ENCODE assay signal across 22 mouse cellular contexts in the genomic region with DNA sequence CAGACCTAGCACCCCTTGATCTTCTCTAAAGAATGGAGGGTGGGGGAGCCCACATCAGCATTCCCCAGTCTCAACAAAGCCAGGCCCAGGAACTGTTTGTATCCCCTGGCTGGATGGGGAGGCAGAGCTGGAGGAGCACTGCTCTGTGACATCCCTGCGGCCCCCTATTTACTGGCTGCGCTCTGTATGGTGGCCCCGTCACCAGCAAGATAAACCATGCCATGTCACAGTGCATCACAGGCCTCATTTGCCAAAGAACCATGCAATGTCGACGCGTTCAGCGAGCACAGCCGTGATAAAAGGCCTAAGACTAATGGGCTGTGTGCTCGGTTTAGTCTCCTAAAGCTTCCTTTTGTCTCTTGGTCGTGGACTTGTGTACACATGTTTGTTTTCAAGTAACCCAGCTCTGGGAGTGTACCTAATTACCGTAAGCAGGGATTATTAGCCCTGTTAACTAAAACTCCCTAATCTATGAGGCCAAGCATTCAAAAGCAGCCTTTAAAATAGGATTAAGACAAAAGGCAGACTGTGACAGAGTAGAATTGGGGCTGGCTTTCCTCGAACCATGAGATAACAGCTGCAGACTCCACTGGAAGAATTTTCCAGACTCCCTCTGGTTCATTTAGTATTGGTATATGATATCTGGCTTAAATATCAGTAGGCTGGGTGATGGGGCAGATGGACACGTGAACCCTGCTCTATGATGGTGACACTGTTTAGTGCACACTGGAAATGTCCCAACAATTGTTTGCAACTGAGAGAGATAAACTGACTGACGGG.
DNase-seq lines count a peak whose midpoint lies in the region; ATAC-seq and TF ChIP-seq lines count a peak whose summit lies in the region.
"Had no signal": no experiment of that assay in that cellular context is flagged by ENCODE, and none has a peak within 500 bp of the region (broad histone marks: within the 10 kb centered on the region; RNA-seq: fewer than 3 reads in every experiment).

No protein-coding gene starts in this region.

- no peak for TF ChIP-seq POLR2A in kidney, adult 2 months (IDR thresholded peaks at IDR 0.05; ENCODE audit: low read depth, low read length)

- peak; percentile 53; the same call in 1 of the 2 replicates for ATAC-seq in hindbrain, embryonic 13.5 days (ENCODE audit: low FRiP score)
- no peak for ATAC-seq in hindbrain, embryonic 11.5 days (ENCODE audit: low FRiP score)
- ATAC-seq in embryonic facial prominence, embryonic 15.5 days (ENCODE audit: insufficient number of reproducible peaks, low FRiP score, low TSS enrichment, low read depth): peak; percentile 27; the same call in 1 of the 2 replicates
- ATAC-seq in midbrain, embryonic 14.5 days (ENCODE audit: low FRiP score, low TSS enrichment): peak; percentile 53; the same call in 1 of the 2 replicates
- ATAC-seq: CD4-positive, CD25-positive, alpha-beta regulatory T cell, adult 4 months; forebrain, embryonic 13.5 days; intestine, postnatal 0 days; liver, postnatal 0 days had no signal

- 0 out of 2 replicates have a peak, but pooled peaks cover 16% of the 10 kb centered on the region for H3K27me3 ChIP-seq in hindbrain, embryonic 13.5 days
- H3K27me3 ChIP-seq in hindbrain, embryonic 11.5 days (ENCODE audit: control insufficient read depth, insufficient read depth, low read length): no peaks in the 10 kb centered on the region
- H3K27me3 ChIP-seq in embryonic facial prominence, embryonic 15.5 days: peaks cover 3% of the 10 kb centered on the region; the same call in 1 of the 2 replicates
- peaks cover 4% of the 10 kb centered on the region; the same call in 1 of the 2 replicates for H3K27me3 ChIP-seq in midbrain, embryonic 14.5 days (ENCODE audit: control insufficient read depth, insufficient read depth, low read length)
- no peaks in the 10 kb centered on the region for H3K27me3 ChIP-seq in kidney, adult 2 months (replicated peaks; ENCODE audit: control insufficient read depth, insufficient read depth, low read length)
- H3K27me3 ChIP-seq: embryonic facial prominence, embryonic 13.5 days; stomach, embryonic 15.5 days had no signal

- H3K4me2 ChIP-seq in hindbrain, embryonic 13.5 days: no peak overlapping the region
- H3K4me2 ChIP-seq in hindbrain, embryonic 11.5 days (replicated peaks; ENCODE audit: low read depth, low read length): no peak overlapping the region
- no peak overlapping the region for H3K4me2 ChIP-seq in embryonic facial prominence, embryonic 15.5 days (replicated peaks)
- no peak overlapping the region for H3K4me2 ChIP-seq in midbrain, embryonic 14.5 days (ENCODE audit: low read length)
- H3K4me2 ChIP-seq: embryonic facial prominence, embryonic 13.5 days; forebrain, embryonic 13.5 days; stomach, embryonic 15.5 days had no signal

- no peaks in the 10 kb centered on the region for H3K36me3 ChIP-seq in hindbrain, embryonic 13.5 days
- no peaks in the 10 kb centered on the region for H3K36me3 ChIP-seq in hindbrain, embryonic 11.5 days (ENCODE audit: control insufficient read depth, insufficient read depth, low read length)
- no peaks in the 10 kb centered on the region for H3K36me3 ChIP-seq in embryonic facial prominence, embryonic 15.5 days
- H3K36me3 ChIP-seq in midbrain, embryonic 14.5 days (ENCODE audit: control insufficient read depth, insufficient read depth, low read length): no peaks in the 10 kb centered on the region
- H3K36me3 ChIP-seq in kidney, adult 2 months (ENCODE audit: control insufficient read depth, insufficient read depth, low read length): no peaks in the 10 kb centered on the region
- H3K36me3 ChIP-seq: embryonic facial prominence, embryonic 13.5 days; G1E; stomach, embryonic 15.5 days had no signal

- TF ChIP-seq CTCF in kidney, adult 2 months (conservative IDR thresholded peaks at IDR 0.05; ENCODE audit: insufficient read depth, insufficient read length, low read depth, low read length): no peak

- no peak overlapping the region for H3K4me3 ChIP-seq in hindbrain, embryonic 13.5 days
- H3K4me3 ChIP-seq in hindbrain, embryonic 11.5 days (ENCODE audit: low read depth, low read length): no peak overlapping the region
- no peak overlapping the region for H3K4me3 ChIP-seq in embryonic facial prominence, embryonic 15.5 days (replicated peaks)
- H3K4me3 ChIP-seq in midbrain, embryonic 14.5 days (replicated peaks; ENCODE audit: low read depth, low read length): no peak overlapping the region
- no peak overlapping the region for H3K4me3 ChIP-seq in kidney, adult 2 months (ENCODE audit: insufficient read depth, low read depth, low read length)
- H3K4me3 ChIP-seq: embryonic facial prominence, embryonic 13.5 days; forebrain, embryonic 13.5 days; stomach, embryonic 15.5 days had no signal

- peak; percentile 40 for DNase-seq in embryo, embryonic 10 days (ENCODE audit: low spot score)
- no peak for DNase-seq in embryo, embryonic 9.5 days (ENCODE audit: extremely low spot score)
- no peak for DNase-seq in hindbrain, embryonic 11.5 days (ENCODE audit: low spot score)
- DNase-seq in midbrain, embryonic 14.5 days: peak; percentile 72
- no peak for DNase-seq in kidney, adult 2 months
- DNase-seq in cerebellum, postnatal 4 days (ENCODE audit: low spot score in 2 of 2): no peak
- DNase-seq: cerebellum, adult 9-11 months; gastrocnemius, postnatal 36 days; heart, postnatal 4 days; kidney, postnatal 25 days; layer of hippocampus, adult 9-11 months; liver, postnatal 0 days; lung, postnatal 36 days; thymus, adult 2 months had no signal

- peak overlapping the region; percentile 52; the same call in 1 of the 2 replicates for H3K27ac ChIP-seq in hindbrain, embryonic 13.5 days
- no peak overlapping the region for H3K27ac ChIP-seq in hindbrain, embryonic 11.5 days (ENCODE audit: low read depth, low read length)
- H3K27ac ChIP-seq in embryonic facial prominence, embryonic 15.5 days (replicated peaks): no peak overlapping the region
- H3K27ac ChIP-seq in midbrain, embryonic 14.5 days (replicated peaks; ENCODE audit: low read depth, low read length): peak overlapping the region; percentile 52; the same call in 1 of the 2 replicates
- no peak overlapping the region for H3K27ac ChIP-seq in kidney, adult 2 months (ENCODE audit: insufficient read depth, low read depth, low read length)
- H3K27ac ChIP-seq: embryonic facial prominence, embryonic 13.5 days; forebrain, embryonic 13.5 days; stomach, embryonic 15.5 days had no signal

- WGBS in hindbrain, embryonic 13.5 days: 34% methylated on average over 14 of the region's 14 CpGs
- 50% methylated on average over 14 of the region's 14 CpGs for WGBS in hindbrain, embryonic 11.5 days
- 44% methylated on average over 14 of the region's 14 CpGs for WGBS in embryonic facial prominence, embryonic 15.5 days
- WGBS in midbrain, embryonic 14.5 days: 12% methylated on average over 14 of the region's 14 CpGs
- WGBS in kidney, adult 2 months: 68% methylated on average over 14 of the region's 14 CpGs

- no peak overlapping the region for H3K9ac ChIP-seq in hindbrain, embryonic 13.5 days
- H3K9ac ChIP-seq in hindbrain, embryonic 11.5 days (ENCODE audit: low read depth, low read length): no peak overlapping the region
- no peak overlapping the region for H3K9ac ChIP-seq in embryonic facial prominence, embryonic 15.5 days
- H3K9ac ChIP-seq in midbrain, embryonic 14.5 days (replicated peaks; ENCODE audit: low read length): no peak overlapping the region
- H3K9ac ChIP-seq: embryonic facial prominence, embryonic 13.5 days; forebrain, embryonic 13.5 days; liver, postnatal 0 days; stomach, embryonic 15.5 days had no signal

- H3K4me1 ChIP-seq in hindbrain, embryonic 13.5 days (replicated peaks): peaks cover 25% of the 10 kb centered on the region
- H3K4me1 ChIP-seq in hindbrain, embryonic 11.5 days (replicated peaks; ENCODE audit: control insufficient read depth, insufficient read depth, low read length): peaks cover 3% of the 10 kb centered on the region; the same call in 1 of the 2 replicates
- 0 out of 2 replicates have a peak, but pooled peaks cover 7% of the 10 kb centered on the region for H3K4me1 ChIP-seq in embryonic facial prominence, embryonic 15.5 days
- peaks cover 17% of the 10 kb centered on the region for H3K4me1 ChIP-seq in midbrain, embryonic 14.5 days (ENCODE audit: control insufficient read depth, insufficient read depth, low read length)
- no peaks in the 10 kb centered on the region for H3K4me1 ChIP-seq in kidney, adult 2 months (ENCODE audit: control insufficient read depth, insufficient read depth, low read length)
- H3K4me1 ChIP-seq: stomach, embryonic 15.5 days had no signal

- H3K9me3 ChIP-seq in hindbrain, embryonic 13.5 days: no peaks in the 10 kb centered on the region
- no peaks in the 10 kb centered on the region for H3K9me3 ChIP-seq in hindbrain, embryonic 11.5 days (ENCODE audit: control insufficient read depth, low read length)
- no peaks in the 10 kb centered on the region for H3K9me3 ChIP-seq in embryonic facial prominence, embryonic 15.5 days (replicated peaks)
- H3K9me3 ChIP-seq in midbrain, embryonic 14.5 days (ENCODE audit: control insufficient read depth, low read length): no peaks in the 10 kb centered on the region
- H3K9me3 ChIP-seq: embryonic facial prominence, embryonic 13.5 days; forebrain, embryonic 13.5 days; G1E; stomach, embryonic 15.5 days had no signal

Comparison
In these comparisons a context has a peak if more than half of its experiments do, and no peak if none do; other contexts are left out.
1. DNase-seq: peak in embryo, embryonic 10 days (single experiment) and midbrain, embryonic 14.5 days (single experiment); none in embryo, embryonic 9.5 days (single experiment), hindbrain, embryonic 11.5 days (single experiment), kidney, adult 2 months (single experiment) and cerebellum, postnatal 4 days (0 of 2).
2. H3K27ac ChIP-seq: peak in hindbrain, embryonic 13.5 days (single experiment) and midbrain, embryonic 14.5 days (single experiment); none in hindbrain, embryonic 11.5 days (single experiment), embryonic facial prominence, embryonic 15.5 days (single experiment) and kidney, adult 2 months (single experiment).